Mouse (Mus musculus) E14TG2a.4 (cell line): ENCODE measurements at regions not wholly inside any gene's neighbourhood (a gene's known extent, or its start where the extent isn't known, plus 50 kb on each side); places are given as distances from the start of the nearest gene placed in this dataset.

ENCODE experiments used
- CTCF ChIP-seq: conservative IDR thresholded peaks from 2 replicates; pipeline ENCODE4 v1.5.1; 2014; ENCODE audit warnings: low read length
- NANOG ChIP-seq: IDR thresholded peaks from 2 replicates; pipeline ENCODE4 v1.6.1; 2014; ENCODE audit warnings: borderline replicate concordance, low read length, mixed read lengths
- POU5F1 ChIP-seq: IDR thresholded peaks from 2 replicates; pipeline ENCODE4 v1.6.1; 2014; ENCODE audit warnings: low read length, borderline replicate concordance

DNA sequence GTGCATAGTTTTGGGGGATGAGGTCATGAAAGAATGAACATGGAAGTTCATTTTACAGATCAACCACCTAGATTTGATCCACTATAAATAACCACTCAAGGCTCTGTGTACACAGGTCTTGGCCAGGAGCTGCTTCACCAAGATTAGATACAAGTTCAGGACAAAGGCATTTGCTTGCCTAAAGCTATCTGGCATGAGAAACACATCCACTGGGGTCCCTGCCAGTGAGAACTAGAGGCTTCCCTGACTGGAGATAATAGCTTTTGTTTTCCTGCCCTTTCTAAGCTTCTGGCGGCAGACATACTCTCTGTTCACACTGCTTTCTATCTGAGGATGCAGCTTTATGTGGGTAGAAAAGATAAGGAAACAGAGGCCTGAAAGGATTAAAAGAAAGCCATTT, 240.2 kb downstream of the Cep170 start:
- no peak for TF ChIP-seq CTCF
- TF ChIP-seq NANOG: no peak
- TF ChIP-seq POU5F1: no peak
